Mouse (Mus musculus) myocyte (in vitro differentiated cells): ENCODE measurements around the gene Gm5891.
"Not testable (repeated sequence)": the region's sequence is repeated elsewhere in the genome, so short reads cannot be mapped to it uniquely, and the experiment has no call there.

ENCODE experiments used
- CEBPB ChIP-seq: IDR thresholded peaks from 2 replicates; pipeline ENCODE4 v1.6.1; 2011; ENCODE audit warnings: mild to moderate bottlenecking, moderate library complexity; ENCODE audit not compliant: poor library complexity, insufficient read depth, severe bottlenecking
- E2F4 ChIP-seq: IDR thresholded peaks from one replicate; pipeline ENCODE4 v1.6.1; 2011; ENCODE audit warnings: mild to moderate bottlenecking, control low read depth, moderate library complexity; ENCODE audit not compliant: insufficient read depth
- POLR2A ChIP-seq: IDR thresholded peaks from one replicate; pipeline ENCODE4 v1.6.1; 2011; ENCODE audit warnings: low read depth, mild to moderate bottlenecking, control low read depth, moderate library complexity; ENCODE audit not compliant: insufficient read length

DNA sequence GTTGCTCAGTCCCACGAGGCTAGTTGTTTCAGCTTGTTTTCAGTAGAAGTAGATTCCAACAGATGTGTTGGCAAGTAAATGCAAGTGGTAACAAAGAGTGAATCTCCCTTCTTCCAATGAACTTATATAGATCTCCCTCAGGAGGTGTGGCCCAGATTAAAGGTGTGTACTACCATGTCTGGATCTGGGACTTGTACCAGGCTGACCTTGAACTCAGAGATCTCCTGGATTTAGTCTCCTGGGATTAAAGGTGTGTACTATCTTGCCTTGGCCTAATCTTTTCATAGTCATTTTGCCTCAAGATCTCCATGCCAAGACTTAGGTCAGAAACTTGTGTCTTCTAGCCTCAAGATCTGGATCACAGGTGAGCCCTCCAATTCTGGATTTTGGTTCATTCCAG lies at the start of gene Gm5891:
- TF ChIP-seq E2F4, CEBPB, POLR2A: not testable (repeated sequence)
